8 mouse cellular contexts compared by ENCODE assay signal in the genomic region with DNA sequence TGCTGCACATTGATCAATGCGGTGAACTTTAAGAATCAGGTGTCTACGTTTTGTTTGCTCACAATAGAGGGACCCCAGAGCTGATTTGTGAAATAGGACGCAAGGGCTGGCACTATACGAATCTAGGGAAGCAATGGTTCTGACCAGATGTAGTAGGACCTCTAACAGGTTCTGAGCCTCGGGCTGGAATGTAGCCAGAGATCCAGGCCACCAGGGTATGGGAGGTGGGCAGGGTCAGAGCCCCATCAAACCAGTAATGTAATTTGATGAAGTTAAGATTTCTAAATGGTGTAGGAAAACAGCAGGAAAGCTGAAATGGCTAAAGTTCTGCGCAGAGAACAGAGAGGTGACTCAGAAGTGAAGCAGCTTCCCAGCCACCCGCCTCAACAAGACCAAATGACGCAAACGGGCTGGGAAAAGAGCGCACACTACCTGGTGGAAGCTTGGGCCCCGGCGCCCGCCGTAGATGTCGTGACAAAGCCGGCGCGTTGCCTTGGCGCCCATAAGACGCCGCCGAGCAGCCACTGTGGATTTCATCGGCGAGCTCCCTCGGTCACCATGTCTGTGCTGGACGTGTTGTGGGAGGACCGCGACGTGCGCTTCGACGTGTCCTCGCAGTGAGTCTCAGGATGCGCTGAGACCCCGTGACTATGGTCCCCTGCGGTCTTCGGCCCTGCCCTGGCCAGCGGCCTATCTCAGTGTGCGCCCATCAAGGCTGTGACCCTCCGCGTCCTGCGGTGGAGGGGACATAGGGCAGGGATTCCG. TPM values are rescaled to one million over a fixed set of nuclear protein-coding genes. Genes with fewer than 3 reads are reported as not detected.
DNase-seq lines count a peak whose midpoint lies in the region; ATAC-seq lines count a peak whose summit lies in the region.

A gene (plus strand): TSS at position 446 of the 765 bp plus-strand sequence.

- peak within 1 kb of the TSS; percentile 85 for H3K4me3 ChIP-seq in hindbrain, embryonic 12.5 days

- peaks cover 12% of the 10 kb centered on the region for H3K4me1 ChIP-seq in hindbrain, embryonic 12.5 days

- no peaks in the 10 kb centered on the region for H3K27me3 ChIP-seq in hindbrain, embryonic 12.5 days

- H3K9me3 ChIP-seq in hindbrain, embryonic 12.5 days (replicated peaks): no peaks in the 10 kb centered on the region

- peak within 1 kb of the TSS; percentile 82 for H3K9ac ChIP-seq in hindbrain, embryonic 12.5 days

- ATAC-seq in hindbrain, embryonic 12.5 days (ENCODE audit: low FRiP score): peak; percentile 94

- peak within 1 kb of the TSS; percentile 77 for H3K4me2 ChIP-seq in hindbrain, embryonic 12.5 days (replicated peaks)

- H3K27ac ChIP-seq in hindbrain, embryonic 12.5 days: peak within 1 kb of the TSS; percentile 35; the same call in 1 of the 2 replicates

- WGBS in hindbrain, embryonic 12.5 days: 3% methylated on average over 43 of the region's 43 CpGs

- peak; percentile 92 for DNase-seq in MN1 (ENCODE audit: low spot score)
- DNase-seq in cerebellum, adult 8-10 months: peak; percentile 92
- peak; percentile 94 to 97 for DNase-seq in frontal cortex, adult 2 months (ENCODE audit: extremely low spot score in 1 of 2, low spot score in 1 of 2)
- DNase-seq in layer of hippocampus, postnatal 25 days (ENCODE audit: extremely low spot score in 1 of 2, low spot score in 1 of 2): peak; percentile 82 to 89
- DNase-seq in lung, postnatal 25 days (ENCODE audit: low spot score): peak; percentile 92
- DNase-seq in retina, embryonic 14.5 days (ENCODE audit: low spot score): peak; percentile 93
- DNase-seq in thymus, postnatal 4 days: peak; percentile 87

- no peaks in the 10 kb centered on the region; the same call in 1 of the 2 replicates for H3K36me3 ChIP-seq in hindbrain, embryonic 12.5 days

RNA-seq across cellular contexts. Expression of the gene that starts here (rescaled TPM):
- 32.7 and 38.5 TPM in 2 replicates for polyA plus RNA-seq in frontal cortex, adult 2 months (2012; rRNA removed)
- polyA plus RNA-seq in hindbrain, embryonic 12.5 days (2016; fragmentation: Nextera tagmentation; extraction: Ambion mirVana): 19.6 and 26.3 TPM in 2 replicates
- total RNA-seq in layer of hippocampus, postnatal 25 days (2021): 10 to 100 TPM; 19.1 to 31.3 TPM

Comparison
In these comparisons a context has a peak if more than half of its experiments do, and no peak if none do; other contexts are left out.
1. Peak in every context shown above with its lines: DNase-seq, ATAC-seq, H3K4me3 ChIP-seq and H3K27ac ChIP-seq.